8 mouse cellular contexts compared by ENCODE assay signal in genomic region chr17:33629487-33630125, GRCm38 (mm10). TPM values are rescaled to one million over a fixed set of nuclear protein-coding genes. Genes with fewer than 3 reads are reported as not detected.
DNase-seq lines count a peak whose midpoint lies in the region; ATAC-seq lines count a peak whose summit lies in the region.

No protein-coding gene starts in this region.

- H3K4me3 ChIP-seq in brown adipose tissue, adult 24 weeks (ENCODE audit: insufficient read depth, low read depth, low read length): peak overlapping the region; percentile 88
- H3K4me3 ChIP-seq in forebrain, embryonic 14.5 days (ENCODE audit: low read depth, low read length): peak overlapping the region; percentile 53
- peak overlapping the region; percentile 72 for H3K4me3 ChIP-seq in liver, embryonic 12.5 days

- WGBS in forebrain, embryonic 14.5 days: 74% methylated on average over 12 of the region's 12 CpGs
- 52% methylated on average over 12 of the region's 12 CpGs for WGBS in liver, embryonic 12.5 days (ENCODE audit: insufficient replicate concordance)

- H3K36me3 ChIP-seq in forebrain, embryonic 14.5 days (ENCODE audit: control insufficient read depth, insufficient read depth, low read length): peaks cover 20% of the 10 kb centered on the region
- H3K36me3 ChIP-seq in liver, embryonic 12.5 days: peaks cover 36% of the 10 kb centered on the region

- ATAC-seq in forebrain, embryonic 14.5 days: peak; percentile 13; the same call in 1 of the 2 replicates
- peak; percentile 71 for ATAC-seq in liver, embryonic 12.5 days
- ATAC-seq in inflammation-experienced regulatory T-cells, adult 6 months: no peak

- peak overlapping the region; percentile 46 for H3K27ac ChIP-seq in brown adipose tissue, adult 24 weeks (replicated peaks; ENCODE audit: low read depth, low read length)
- peak overlapping the region; percentile 92 for H3K27ac ChIP-seq in forebrain, embryonic 14.5 days (ENCODE audit: low read depth, low read length)
- peak overlapping the region; percentile 96 for H3K27ac ChIP-seq in liver, embryonic 12.5 days

- peak overlapping the region; percentile 74 for H3K9ac ChIP-seq in forebrain, embryonic 14.5 days (ENCODE audit: low read length)
- peak overlapping the region; percentile 82 for H3K9ac ChIP-seq in liver, embryonic 12.5 days

- H3K9me3 ChIP-seq in forebrain, embryonic 14.5 days (replicated peaks; ENCODE audit: control insufficient read depth, low read length): no peaks in the 10 kb centered on the region
- H3K9me3 ChIP-seq in liver, embryonic 12.5 days (replicated peaks): no peaks in the 10 kb centered on the region

- H3K4me1 ChIP-seq in brown adipose tissue, adult 24 weeks (ENCODE audit: control insufficient read depth, insufficient read depth, insufficient read length, low read length): 0 out of 2 replicates have a peak, but pooled peaks cover 4% of the 10 kb centered on the region
- peaks cover 9% of the 10 kb centered on the region for H3K4me1 ChIP-seq in forebrain, embryonic 14.5 days (ENCODE audit: control insufficient read depth, insufficient read depth, low read length)
- H3K4me1 ChIP-seq in liver, embryonic 12.5 days: peaks cover 30% of the 10 kb centered on the region

- H3K4me2 ChIP-seq in forebrain, embryonic 14.5 days (ENCODE audit: low read length): peak overlapping the region; percentile 72
- H3K4me2 ChIP-seq in liver, embryonic 12.5 days: peak overlapping the region; percentile 87

- no peaks in the 10 kb centered on the region for H3K27me3 ChIP-seq in forebrain, embryonic 14.5 days (replicated peaks; ENCODE audit: control insufficient read depth, insufficient read depth, low read length)
- no peaks in the 10 kb centered on the region for H3K27me3 ChIP-seq in liver, embryonic 12.5 days (replicated peaks)

- DNase-seq in kidney, postnatal 10 days: peak; percentile 20
- no peak for DNase-seq in kidney, adult 8-10 months
- DNase-seq in forebrain, embryonic 14.5 days (ENCODE audit: low spot score): no peak
- DNase-seq in B cell, adult 2 months: no peak
- DNase-seq in ovary, postnatal 10 days (ENCODE audit: low spot score): no peak

RNA-seq across cellular contexts. Expression of gene Zfp414, which starts 0.7 kb away (rescaled TPM):
- polyA plus RNA-seq in brown adipose tissue, adult 24 weeks (2012; ENCODE audit: insufficient read depth, insufficient read length, missing spikeins): 13.6 and 15.9 TPM in 2 replicates
- polyA plus RNA-seq in forebrain, embryonic 14.5 days (2014; fragmentation: Nextera tagmentation; extraction: Ambion mirVana): 93.0 and 97.9 TPM in 2 replicates
- polyA plus RNA-seq in liver, embryonic 12.5 days (2016; fragmentation: Nextera tagmentation; extraction: Ambion mirVana): 22.4 and 23.2 TPM in 2 replicates
- 10 to 100 TPM; 49.2 to 71.1 (median 57.9) TPM for polyA plus RNA-seq in inflammation-experienced regulatory T-cells, adult 6 months (2017; shearing (Covaris generic))

RNA-seq across cellular contexts. Expression of gene Pram1, which starts 8.2 kb away (rescaled TPM):
- polyA plus RNA-seq in brown adipose tissue, adult 24 weeks (2012; ENCODE audit: insufficient read depth, insufficient read length, missing spikeins): 0.59 TPM in 1 of 2 replicates, not detected in the other
- 0.21 and 0.36 TPM in 2 replicates for polyA plus RNA-seq in forebrain, embryonic 14.5 days (2014; fragmentation: Nextera tagmentation; extraction: Ambion mirVana)
- polyA plus RNA-seq in liver, embryonic 12.5 days (2016; fragmentation: Nextera tagmentation; extraction: Ambion mirVana): 0.69 and 1.2 TPM in 2 replicates
- under 1 TPM; 0.57 to 0.93 (median 0.91) TPM for polyA plus RNA-seq in inflammation-experienced regulatory T-cells, adult 6 months (2017; shearing (Covaris generic))

RNA-seq across cellular contexts. Expression of gene Hnrnpm, which starts 57.1 kb away (rescaled TPM):
- polyA plus RNA-seq in brown adipose tissue, adult 24 weeks (2012; ENCODE audit: insufficient read depth, insufficient read length, missing spikeins): 130 and 183 TPM in 2 replicates
- 242 and 246 TPM in 2 replicates for polyA plus RNA-seq in forebrain, embryonic 14.5 days (2014; fragmentation: Nextera tagmentation; extraction: Ambion mirVana)
- polyA plus RNA-seq in liver, embryonic 12.5 days (2016; fragmentation: Nextera tagmentation; extraction: Ambion mirVana): 222 and 242 TPM in 2 replicates
- polyA plus RNA-seq in inflammation-experienced regulatory T-cells, adult 6 months (2017; shearing (Covaris generic)): 100 to 1,000 TPM; 269 to 417 (median 346) TPM

Comparison
In these comparisons a context has a peak if more than half of its experiments do, and no peak if none do; other contexts are left out.
1. H3K27ac ChIP-seq: peak in every context shown above with its lines; median percentile 96 in liver, embryonic 12.5 days; 92 in forebrain, embryonic 14.5 days; 46 in brown adipose tissue, adult 24 weeks.